Mouse (Mus musculus) ES-Bruce4 (cell line): ENCODE results near the gene Nceh1. TPM values are rescaled to one million over a fixed set of nuclear protein-coding genes. Genes with fewer than 3 reads are reported as not detected.
"Not testable (repeated sequence)": the region's sequence is repeated elsewhere in the genome, so short reads cannot be mapped to it uniquely, and the experiment has no call there.

ENCODE experiments used
- H3K27ac ChIP-seq: 2 replicates; pipeline ENCODE4 v1.5.1; 2012; ENCODE audit warnings: low read length, inconsistent platforms; ENCODE audit not compliant: insufficient read depth
- H3K27me3 ChIP-seq: 2 replicates; pipeline ENCODE4 v1.6.1; 2012; ENCODE audit warnings: mild to moderate bottlenecking, low read length, inconsistent platforms; ENCODE audit not compliant: control insufficient read depth, poor library complexity, insufficient read depth, severe bottlenecking
- H3K36me3 ChIP-seq: 2 replicates; pipeline ENCODE4 v1.6.1; 2012; ENCODE audit warnings: inconsistent platforms, mild to moderate bottlenecking, low read length, moderate library complexity; ENCODE audit not compliant: control insufficient read depth, poor library complexity, insufficient read depth, severe bottlenecking
- H3K4me1 ChIP-seq: one replicate; pipeline ENCODE4 v1.8.1; 2011; ENCODE audit warnings: low read length; ENCODE audit not compliant: control insufficient read depth, insufficient read depth
- H3K4me3 ChIP-seq: 2 replicates; pipeline ENCODE4 v1.5.1; 2011; ENCODE audit warnings: low read depth, mild to moderate bottlenecking, low read length
- H3K9ac ChIP-seq: 2 replicates; pipeline ENCODE4 v1.6.1; 2012; ENCODE audit warnings: low read depth, mild to moderate bottlenecking, inconsistent platforms; ENCODE audit not compliant: poor library complexity, severe bottlenecking
- H3K9me3 ChIP-seq: replicated peaks from 2 replicates; pipeline ENCODE4 v1.6.1; 2012; ENCODE audit warnings: mild to moderate bottlenecking, low read length, inconsistent platforms; ENCODE audit not compliant: control insufficient read depth, poor library complexity, insufficient read depth, severe bottlenecking
- CTCF ChIP-seq: IDR thresholded peaks from one replicate; pipeline ENCODE4 v1.8.1; 2011; ENCODE audit warnings: low read depth, low read length
- EP300 ChIP-seq: IDR thresholded peaks from 2 replicates; pipeline ENCODE4 v1.6.1; 2011; ENCODE audit warnings: low read depth, low read length; ENCODE audit not compliant: insufficient read depth
- POLR2A ChIP-seq: IDR thresholded peaks from one replicate; pipeline ENCODE4 v1.8.1; 2011; ENCODE audit warnings: low read length; ENCODE audit not compliant: insufficient read depth
- polyA plus RNA-seq: library from polyadenylated mRNA; stranded (reverse); fragments of >200 nt; gene quantifications from 2 replicates; pipeline ENCODE4 v1.2.4, GENCODE M21; 2011; ENCODE audit warnings: low read depth; ENCODE audit not compliant: missing spikeins, insufficient read depth, insufficient read length

Gene Nceh1
- polyA plus RNA-seq, 1 experiment = 12.9 TPM

DNA sequence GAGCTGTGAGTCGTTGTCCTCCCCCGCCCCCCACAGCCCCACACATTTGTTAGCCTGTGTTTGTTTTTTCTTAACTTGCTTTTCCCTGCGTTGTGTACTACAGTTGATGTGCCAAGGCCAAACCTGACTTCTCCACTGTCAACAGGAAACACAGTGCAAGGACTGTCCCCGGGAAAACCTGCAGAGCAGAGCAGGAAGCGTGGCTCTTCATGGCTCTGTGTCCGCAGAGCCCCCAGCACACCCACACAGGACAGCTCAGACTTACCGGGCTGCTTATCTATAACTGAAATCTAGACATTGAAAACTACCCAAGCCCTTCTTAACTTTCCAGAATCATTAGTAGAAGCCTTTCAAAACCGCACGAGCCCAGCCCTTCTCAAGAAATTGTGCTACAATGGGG, 102.3 kb downstream of the Nceh1 start:
- H3K4me1 ChIP-seq = peaks cover 4% of the 10 kb centered on the region

DNA sequence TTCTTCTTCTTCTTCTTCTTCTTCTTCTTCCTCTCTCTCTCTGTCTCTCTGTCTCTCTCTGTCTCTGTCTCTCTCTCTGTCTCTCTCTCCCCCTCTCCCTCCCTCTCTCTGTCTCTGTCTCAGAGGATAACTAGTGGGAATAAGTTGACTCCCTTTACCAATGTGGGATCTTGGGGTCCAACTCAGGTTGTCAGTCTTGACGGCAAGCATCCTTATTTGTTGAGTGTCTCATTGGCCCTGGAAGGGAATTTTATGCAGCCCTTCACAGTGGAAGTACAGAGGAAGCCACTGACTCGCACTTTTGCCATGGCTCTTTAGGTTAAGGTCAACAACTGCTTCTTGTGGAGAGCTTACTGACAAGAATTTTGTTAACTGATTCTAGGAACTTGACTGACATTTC, 105.5 kb downstream of the Nceh1 start:
- H3K4me3 ChIP-seq = no peak overlapping the region
- H3K27ac ChIP-seq = no peak overlapping the region
- H3K9me3 ChIP-seq = no peaks in the 10 kb centered on the region; the same call in 1 of the 2 replicates
- TF ChIP-seq EP300 = no peak
- TF ChIP-seq CTCF = no peak
- TF ChIP-seq POLR2A = no peak
- H3K9ac ChIP-seq = no peak overlapping the region
- H3K4me1 ChIP-seq = peaks cover 3% of the 10 kb centered on the region
- no peaks in the 10 kb centered on the region for H3K27me3 ChIP-seq
- H3K36me3 ChIP-seq = no peaks in the 10 kb centered on the region

More for the DNA sequence above, 102.3 kb downstream of the Nceh1 start:
- Histone ChIP-seq H3K27ac (no peak overlapping the region), H3K9ac (no peak overlapping the region), H3K36me3 (no peaks in the 10 kb centered on the region), H3K27me3 (no peaks in the 10 kb centered on the region), H3K9me3 (no peaks in the 10 kb centered on the region; the same call in 1 of the 2 replicates), H3K4me3 (no peak overlapping the region)
- TF ChIP-seq CTCF = no peak
- TF ChIP-seq POLR2A = no peak
- TF ChIP-seq EP300 = no peak

DNA sequence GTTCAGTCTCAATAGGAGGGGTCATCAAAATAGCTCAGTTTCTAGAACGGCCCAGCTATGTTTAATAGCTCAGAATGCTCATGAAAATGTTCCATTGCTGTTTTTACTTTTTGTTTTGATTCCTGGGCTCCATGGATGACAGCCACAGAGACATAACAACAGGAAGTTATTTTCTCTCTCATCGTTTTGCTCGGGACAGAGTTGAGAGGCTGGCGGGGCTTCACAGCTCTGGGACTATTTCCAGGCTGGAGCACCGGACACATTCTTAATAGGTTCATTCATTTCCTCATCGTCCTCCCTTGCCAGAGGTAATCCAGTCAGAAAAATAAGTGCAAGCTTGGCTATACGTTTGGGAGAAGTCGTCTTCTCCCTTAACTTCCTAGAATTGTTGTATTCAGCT, 106.1 kb downstream of the Nceh1 start:
- Histone ChIP-seq H3K27ac (no peak overlapping the region), H3K4me1 (no peaks in the 10 kb centered on the region), H3K4me3 (no peak overlapping the region), H3K27me3 (no peaks in the 10 kb centered on the region), H3K9me3 (no peaks in the 10 kb centered on the region; the same call in 1 of the 2 replicates), H3K36me3 (no peaks in the 10 kb centered on the region), H3K9ac (no peak overlapping the region)
- TF ChIP-seq POLR2A = no peak
- TF ChIP-seq CTCF = no peak
- TF ChIP-seq EP300 = no peak

DNA sequence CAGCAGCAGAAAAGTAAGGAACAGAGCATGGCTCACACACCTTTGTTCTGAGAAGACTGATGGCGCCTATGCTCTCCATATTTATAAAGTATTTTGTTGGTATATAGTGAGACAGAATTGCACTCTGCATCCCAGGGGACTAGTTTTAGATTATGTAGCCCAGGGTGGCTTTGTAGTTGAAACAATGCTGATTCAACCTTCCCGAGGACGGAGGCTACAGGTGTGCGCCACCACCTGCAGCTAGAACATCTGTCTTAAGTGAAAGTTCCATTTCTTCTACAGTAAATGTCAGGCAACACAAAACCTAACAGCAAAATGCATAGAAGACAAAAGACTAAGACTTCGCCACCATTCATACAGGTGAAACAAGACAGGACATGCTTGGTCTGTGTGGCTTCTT, 107.5 kb downstream of the Nceh1 start:
- H3K4me3 ChIP-seq = no peak overlapping the region
- H3K36me3 ChIP-seq = no peaks in the 10 kb centered on the region
- H3K9ac ChIP-seq = no peak overlapping the region
- H3K27ac ChIP-seq = no peak overlapping the region
- no peaks in the 10 kb centered on the region; the same call in 1 of the 2 replicates for H3K27me3 ChIP-seq
- TF ChIP-seq EP300 (0 out of 2 replicates have a peak, but pooled peaks have one; percentile 50), CTCF (no peak)
- H3K9me3 ChIP-seq = no peaks in the 10 kb centered on the region
- no peaks in the 10 kb centered on the region for H3K4me1 ChIP-seq

DNA sequence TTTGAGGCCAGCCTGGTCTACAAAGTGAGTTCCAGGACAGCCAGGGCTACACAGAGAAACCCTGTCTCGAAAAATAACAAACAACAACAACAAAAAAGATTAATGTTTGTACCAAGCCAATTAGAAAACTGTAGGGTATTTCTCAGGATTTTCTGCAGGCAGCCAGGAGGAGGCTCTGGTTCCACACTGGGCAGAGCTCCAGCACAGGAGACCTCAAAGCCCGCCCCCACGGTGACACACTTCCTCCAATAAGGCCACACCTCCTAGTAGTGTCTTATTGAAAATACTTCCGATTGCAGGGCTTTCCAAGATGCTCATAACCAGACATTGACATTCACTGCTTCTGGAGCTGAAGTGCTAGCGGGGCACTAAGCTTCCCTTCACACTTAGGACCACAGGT, 108.2 kb downstream of the Nceh1 start:
- H3K9me3 ChIP-seq, H3K27ac ChIP-seq, H3K4me3 ChIP-seq, H3K4me1 ChIP-seq, H3K9ac ChIP-seq, H3K36me3 ChIP-seq, H3K27me3 ChIP-seq: not testable (repeated sequence)

DNA sequence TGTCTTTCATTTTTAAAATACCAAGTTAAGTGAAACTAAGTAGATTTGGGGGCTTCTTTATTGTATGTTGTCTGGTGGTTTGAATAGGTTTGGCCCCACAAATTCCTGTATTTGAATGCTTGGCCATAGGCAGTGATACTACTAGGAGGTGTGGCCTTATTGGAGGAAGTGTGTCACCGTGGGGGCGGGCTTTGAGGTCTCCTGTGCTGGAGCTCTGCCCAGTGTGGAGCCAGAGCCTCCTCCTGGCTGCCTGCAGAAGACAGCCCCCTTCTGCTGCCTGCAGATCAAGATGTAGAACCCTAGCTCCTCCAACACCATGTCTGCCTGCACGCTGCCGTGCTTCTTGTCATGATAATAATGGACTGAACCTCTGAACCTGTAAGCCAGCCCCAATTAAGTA, 108.6 kb downstream of the Nceh1 start:
- H3K27me3 ChIP-seq, H3K36me3 ChIP-seq, H3K27ac ChIP-seq, H3K4me3 ChIP-seq, H3K9ac ChIP-seq, H3K4me1 ChIP-seq, H3K9me3 ChIP-seq: not testable (repeated sequence)

DNA sequence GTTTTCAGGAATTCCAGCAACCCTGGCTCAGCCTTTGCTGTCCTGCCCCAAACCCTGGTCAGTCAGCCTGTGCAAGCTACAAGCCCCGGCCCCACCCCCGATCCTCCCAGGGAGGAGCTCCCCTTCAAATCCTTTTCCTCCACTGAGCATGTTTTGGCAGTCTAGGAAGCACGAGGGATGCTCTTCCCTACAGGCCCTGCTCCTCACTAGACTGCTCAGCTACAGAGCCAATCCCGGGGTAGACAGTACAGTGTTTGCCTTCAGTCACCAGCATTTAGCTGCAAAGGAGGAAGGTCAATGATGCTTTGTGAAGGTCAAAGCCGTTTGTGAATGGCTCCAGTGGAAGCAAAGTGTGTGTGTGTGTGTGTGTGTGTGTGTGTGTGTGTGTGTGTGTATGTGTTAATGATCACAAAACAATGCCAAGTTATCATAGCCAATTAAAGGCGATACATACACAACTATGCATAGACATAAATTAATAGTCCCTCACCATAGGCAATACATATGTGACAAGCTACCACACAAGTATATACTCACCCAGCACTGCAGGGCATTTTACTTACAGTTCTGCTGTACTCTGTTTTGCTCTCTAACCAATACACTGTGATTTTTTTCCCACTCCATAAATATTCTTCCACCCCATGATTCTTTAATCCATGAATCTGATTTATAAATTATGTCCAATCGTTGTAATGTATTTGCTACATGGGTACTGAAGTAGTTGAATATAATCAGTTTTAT, 111.0 kb downstream of the Nceh1 start:
- no peak for TF ChIP-seq POLR2A
- TF ChIP-seq EP300 = no peak
- no peak for TF ChIP-seq CTCF
- no peaks in the 10 kb centered on the region for H3K9me3 ChIP-seq
- H3K27me3 ChIP-seq = no peaks in the 10 kb centered on the region; the same call in 1 of the 2 replicates
- no peak overlapping the region for H3K4me3 ChIP-seq
- H3K9ac ChIP-seq = no peak overlapping the region
- no peaks in the 10 kb centered on the region for H3K4me1 ChIP-seq
- no peak overlapping the region for H3K27ac ChIP-seq
- H3K36me3 ChIP-seq = no peaks in the 10 kb centered on the region
